Mouse (Mus musculus) liver, adult (tissue): ENCODE results near the gene Bicra.

ENCODE experiments used
- GATA4 ChIP-seq: IDR thresholded peaks from 2 replicates; pipeline ENCODE4 v1.6.1; 2014; ENCODE audit warnings: mild to moderate bottlenecking, low read length; ENCODE audit not compliant: insufficient replicate concordance

Gene Bicra

GRCm38 (mm10) chr7:15929910-15930309 lies 117.8 kb downstream of the Bicra start:
- TF ChIP-seq GATA4: peak; percentile 27; the same call in 1 of the 2 replicates

GRCm38 (mm10) chr7:15922220-15922773 lies 125.4 kb downstream of the Bicra start, which contains the start of gene Selenow:
Selenow (minus strand) TSS chr7:15922402.
- no peak for TF ChIP-seq GATA4

GRCm38 (mm10) chr7:15921796-15922195 lies 125.9 kb downstream of the Bicra start:
- TF ChIP-seq GATA4: no peak; the same call in 1 of the 2 replicates
